In the genomic region with DNA sequence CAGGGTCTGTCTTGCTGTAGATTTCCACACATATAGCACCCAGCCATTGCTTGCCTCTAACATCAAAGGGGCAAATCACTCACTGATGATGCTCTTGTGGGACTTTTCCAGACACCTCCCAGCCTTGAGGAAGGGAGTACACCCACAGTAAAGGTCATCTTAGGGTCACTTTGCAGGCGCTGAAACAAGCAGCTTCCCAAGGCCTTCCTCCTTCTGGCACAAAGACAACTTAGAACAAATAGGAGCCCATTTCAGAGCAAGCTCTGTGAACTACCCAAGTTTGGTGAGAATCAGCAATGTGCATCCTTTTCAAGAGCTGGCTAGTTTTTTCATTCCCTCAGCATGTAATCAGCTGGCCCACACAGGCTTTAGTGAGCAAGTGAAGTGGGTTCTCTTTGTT, we compare ENCODE assay signal across 20 mouse cellular contexts.
A peak's percentile ranks its signal among the peaks of the same experiment; 100 is the strongest.
DNase-seq lines count a peak whose midpoint lies in the region; ATAC-seq lines count a peak whose summit lies in the region.
"Had no signal": no experiment of that assay in that cellular context is flagged by ENCODE, and none has a peak within 500 bp of the region (broad histone marks: within the 10 kb centered on the region; RNA-seq: fewer than 3 reads in every experiment).

No protein-coding gene starts in this region.

- H3K4me2 ChIP-seq in embryonic facial prominence, embryonic 14.5 days (ENCODE audit: low read depth, low read length): no peak overlapping the region
- H3K4me2 ChIP-seq: embryonic facial prominence, embryonic 15.5 days; forebrain, embryonic 15.5 days; hindbrain, embryonic 15.5 days had no signal

- intact Hi-C loops in heart, postnatal 14 days (cut with DNase I): no loop called here

- H3K27ac ChIP-seq in embryonic facial prominence, embryonic 14.5 days (replicated peaks; ENCODE audit: low read depth, low read length): no peak overlapping the region
- H3K27ac ChIP-seq: embryonic facial prominence, embryonic 15.5 days; forebrain, embryonic 15.5 days; heart, embryonic 10.5 days; hindbrain, embryonic 15.5 days had no signal

- H3K9me3 ChIP-seq in embryonic facial prominence, embryonic 14.5 days (ENCODE audit: control insufficient read depth, low read length): no peaks in the 10 kb centered on the region
- H3K9me3 ChIP-seq: embryonic facial prominence, embryonic 15.5 days; forebrain, embryonic 15.5 days; heart, embryonic 10.5 days; hindbrain, embryonic 15.5 days had no signal

- H3K27me3 ChIP-seq in embryonic facial prominence, embryonic 14.5 days (replicated peaks; ENCODE audit: control insufficient read depth, insufficient read depth, low read length): no peaks in the 10 kb centered on the region
- H3K27me3 ChIP-seq: embryonic facial prominence, embryonic 15.5 days; forebrain, embryonic 15.5 days; hindbrain, embryonic 15.5 days; Patski had no signal

- no peak overlapping the region for H3K4me3 ChIP-seq in embryonic facial prominence, embryonic 14.5 days (ENCODE audit: low read depth, low read length)
- H3K4me3 ChIP-seq: embryonic facial prominence, embryonic 15.5 days; forebrain, embryonic 15.5 days; heart, embryonic 10.5 days; hindbrain, embryonic 15.5 days had no signal

- H3K36me3 ChIP-seq in embryonic facial prominence, embryonic 14.5 days (ENCODE audit: control insufficient read depth, insufficient read depth, low read length): peaks cover 6% of the 10 kb centered on the region; the same call in 1 of the 2 replicates
- H3K36me3 ChIP-seq: heart, embryonic 10.5 days; hindbrain, embryonic 15.5 days had no signal

- no peak for ATAC-seq in embryonic facial prominence, embryonic 14.5 days (ENCODE audit: low read depth)
- no peak for ATAC-seq in cerebellum, adult (ENCODE audit: insufficient number of reproducible peaks, low FRiP score, low TSS enrichment)
- ATAC-seq: forebrain, embryonic 15.5 days; intestine, embryonic 16.5 days; Patski had no signal

- H3K9ac ChIP-seq in embryonic facial prominence, embryonic 14.5 days (ENCODE audit: low read depth, low read length): no peak overlapping the region
- H3K9ac ChIP-seq: embryonic facial prominence, embryonic 15.5 days; forebrain, embryonic 15.5 days; hindbrain, embryonic 15.5 days had no signal

- WGBS in embryonic facial prominence, embryonic 14.5 days: 32% methylated on average over 1 of the region's 1 CpGs

- peak; percentile 90 for DNase-seq in heart, adult 11 months
- DNase-seq in heart, postnatal 14 days: no peak
- peak; percentile 52 for DNase-seq in ES-CJ7 (ENCODE audit: low read depth, low spot score)
- DNase-seq in embryonic facial prominence, embryonic 14.5 days (ENCODE audit: low spot score): peak; percentile 32
- DNase-seq in spleen, postnatal 36 days (ENCODE audit: low spot score in 2 of 2): no peak
- no peak for DNase-seq in adrenal gland, postnatal 10 days
- DNase-seq: adrenal gland, adult 8-10 months; cerebellum, adult 11-12 months; cerebellum, adult 9-10 months; cerebellum, postnatal 25 days; gastrocnemius, postnatal 36 days; heart, adult 18-20 months; heart, postnatal 36 days had no signal

- peaks cover 12% of the 10 kb centered on the region for H3K4me1 ChIP-seq in embryonic facial prominence, embryonic 14.5 days (ENCODE audit: control insufficient read depth, insufficient read depth, low read length)
- H3K4me1 ChIP-seq: forebrain, embryonic 15.5 days had no signal

Comparison
In these comparisons a context has a peak if more than half of its experiments do, and no peak if none do; other contexts are left out.
1. DNase-seq: peak in heart, adult 11 months (single experiment), ES-CJ7 (single experiment) and embryonic facial prominence, embryonic 14.5 days (single experiment); none in heart, postnatal 14 days (0 of 2), spleen, postnatal 36 days (0 of 2) and adrenal gland, postnatal 10 days (single experiment).